Mouse (Mus musculus): ENCODE data around the gene P2rx7. TPM values are rescaled to one million over a fixed set of nuclear protein-coding genes. Genes with fewer than 3 reads are reported as not detected.

The P2rx7 gene
- 18.6 and 21.4 TPM in 2 replicates for polyA plus RNA-seq (2012; rRNA removed)

DNA sequence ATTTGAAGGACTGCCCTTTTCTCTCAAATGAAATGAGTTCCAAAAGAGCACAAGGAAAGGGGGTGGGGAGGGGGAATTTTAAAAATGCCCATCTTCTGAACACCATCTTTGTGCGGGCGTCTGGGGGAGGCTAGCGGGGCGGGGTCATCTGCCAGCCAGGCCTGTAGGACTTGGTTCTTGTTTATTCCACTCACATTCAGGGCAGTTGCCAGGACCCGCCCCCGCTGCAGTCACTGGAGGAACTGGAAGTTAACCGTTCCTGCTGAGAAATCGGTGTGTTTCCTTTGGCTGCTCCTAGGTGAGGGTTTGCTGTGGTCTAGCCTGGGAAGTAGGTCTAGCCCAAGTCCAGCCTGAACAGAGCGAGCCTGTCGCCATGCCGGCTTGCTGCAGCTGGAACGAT is at the start of gene P2rx7:
Gene P2rx7, plus strand, starts transcription at position 211 of the 400 bp plus-strand sequence.
- DNase-seq (ENCODE audit: low read depth, low spot score), result no peak
- WGBS, result 32% methylated on average over 12 of the region's 12 CpGs

DNA sequence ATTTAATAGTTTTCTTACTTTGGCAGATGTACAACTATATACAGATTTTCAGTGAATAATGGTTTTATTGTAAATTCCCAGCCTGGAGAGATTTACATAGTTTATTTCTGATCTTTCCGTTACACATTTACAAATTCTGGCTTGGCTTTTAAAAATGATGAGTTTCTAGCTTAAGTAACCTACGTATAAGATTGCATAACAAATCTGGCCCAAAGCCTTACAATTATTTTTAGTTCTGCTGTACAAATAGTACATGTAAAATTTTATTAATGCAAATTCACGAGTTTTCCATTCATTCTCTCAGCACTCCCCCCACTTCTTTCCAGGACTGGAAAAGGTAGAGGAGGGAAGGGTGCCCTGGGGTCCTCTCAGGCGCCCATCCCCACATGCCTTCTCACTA is 48.2 kb upstream of the P2rx7 start:
- DNase-seq (ENCODE audit: low read depth, low spot score), result no peak
- 66% methylated on average over 4 of the region's 4 CpGs for WGBS

DNA sequence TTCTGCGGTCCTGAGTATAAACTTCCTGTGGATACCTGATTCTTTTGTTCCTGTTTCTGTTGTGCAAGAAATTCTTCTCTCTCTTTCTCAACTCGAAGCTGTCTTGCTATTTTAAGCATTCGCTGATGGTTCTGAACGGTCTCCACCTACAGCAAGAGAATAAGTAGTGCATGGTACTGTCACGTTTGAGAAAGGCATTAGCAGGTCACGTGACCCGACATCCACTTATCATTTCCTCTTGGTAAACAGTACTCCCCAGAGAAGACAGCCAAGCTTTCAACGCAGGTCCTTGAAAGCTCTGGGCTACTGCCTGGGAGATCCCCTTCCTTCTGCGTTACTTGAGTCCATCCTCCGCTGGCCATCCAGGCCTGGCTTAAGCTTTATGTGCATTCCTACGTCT is 41.5 kb upstream of the P2rx7 start:
- DNase-seq (ENCODE audit: low read depth, low spot score), result no peak

DNA sequence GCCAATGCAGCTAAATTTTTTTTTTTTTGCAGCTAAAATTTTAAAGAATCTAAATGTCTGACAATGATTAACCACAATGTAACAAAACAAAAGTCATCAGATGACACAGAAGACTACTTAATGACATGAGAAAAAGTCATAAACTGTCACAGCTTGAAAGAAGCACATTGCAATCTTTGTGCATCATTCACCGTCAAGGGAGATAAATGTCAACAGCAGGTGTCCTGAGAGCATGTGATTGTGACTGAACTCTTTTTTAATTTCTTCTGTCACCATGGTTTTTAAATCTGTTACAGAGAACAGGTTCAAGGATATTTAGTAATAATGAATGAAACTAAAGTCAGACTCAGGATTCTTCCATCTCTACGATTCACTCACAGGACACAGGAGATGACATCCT is 38.8 kb upstream of the P2rx7 start:
- WGBS, result 90% methylated on average over 2 of the region's 2 CpGs
- no peak for DNase-seq (ENCODE audit: low read depth, low spot score)

More for the DNA sequence above, 41.5 kb upstream of the P2rx7 start:
- WGBS, result 56% methylated on average over 11 of the region's 11 CpGs

DNA sequence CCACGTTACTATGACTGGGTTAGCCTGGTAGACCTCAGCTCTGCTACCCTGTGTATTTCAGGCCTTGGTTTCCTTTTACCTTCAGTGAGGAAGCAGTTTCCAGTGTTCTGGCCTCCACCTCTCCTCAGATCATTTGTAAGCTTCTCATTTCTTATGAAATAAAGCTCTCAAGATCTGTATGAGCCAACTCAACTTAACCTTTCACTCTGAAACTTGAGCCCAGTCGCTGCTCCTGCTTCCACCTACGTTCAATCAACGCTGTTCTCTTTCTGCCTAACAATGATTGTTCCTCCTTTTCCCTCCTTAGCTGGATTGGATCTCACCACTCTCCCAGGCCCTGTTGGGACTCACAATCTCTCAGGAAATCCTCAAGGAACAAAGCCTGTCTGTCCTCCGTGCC is 32.1 kb upstream of the P2rx7 start:
- 78% methylated on average over 5 of the region's 5 CpGs for WGBS

DNA sequence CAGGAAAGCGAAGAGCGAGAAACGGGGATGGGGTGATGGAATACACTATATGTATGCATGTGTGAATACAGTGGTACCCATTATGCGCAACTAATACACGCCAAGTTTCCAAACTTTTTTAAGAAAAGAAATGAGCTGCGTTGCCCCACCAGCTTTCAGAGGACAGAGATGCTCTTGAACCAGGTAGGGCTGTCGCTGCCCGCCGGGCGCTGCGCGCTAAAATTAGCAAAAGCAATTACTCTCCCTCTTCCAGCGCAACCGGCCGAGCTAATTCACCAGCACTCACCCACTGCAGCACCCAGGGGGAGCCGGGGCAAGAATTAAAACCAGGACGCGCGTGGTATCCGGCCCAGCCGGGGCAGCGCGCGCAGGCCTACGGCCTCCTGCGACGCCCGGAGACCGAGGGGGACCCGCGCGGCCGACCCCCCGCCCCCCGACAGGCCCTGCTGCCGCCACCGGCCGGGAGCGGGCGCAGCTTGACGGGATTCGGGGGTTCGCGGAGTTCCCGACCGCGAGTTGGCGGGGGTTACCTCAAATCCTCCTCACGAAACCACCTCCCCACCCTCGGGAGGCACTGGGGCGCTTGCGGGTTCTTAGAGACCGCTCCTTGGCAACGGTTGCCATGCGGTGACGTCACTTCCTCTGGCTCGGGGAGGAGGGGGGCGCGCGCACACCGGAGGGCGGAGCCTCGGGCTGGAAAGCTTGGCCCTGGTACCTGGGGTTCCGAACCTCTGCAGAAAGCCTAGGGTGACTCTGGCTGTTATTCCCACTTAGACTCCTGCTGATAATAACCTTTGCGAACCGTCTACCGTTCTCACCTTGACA is 29.6 kb upstream of the P2rx7 start, which contains the start of gene Ift81:
Gene Ift81, minus strand, starts transcription at position 611 of the 825 bp plus-strand sequence.
- DNase-seq (ENCODE audit: low read depth, low spot score), result peak; percentile 62
- 3% methylated on average over 67 of the region's 67 CpGs for WGBS

More for the DNA sequence above, 32.1 kb upstream of the P2rx7 start:
- no peak for DNase-seq (ENCODE audit: low read depth, low spot score)

DNA sequence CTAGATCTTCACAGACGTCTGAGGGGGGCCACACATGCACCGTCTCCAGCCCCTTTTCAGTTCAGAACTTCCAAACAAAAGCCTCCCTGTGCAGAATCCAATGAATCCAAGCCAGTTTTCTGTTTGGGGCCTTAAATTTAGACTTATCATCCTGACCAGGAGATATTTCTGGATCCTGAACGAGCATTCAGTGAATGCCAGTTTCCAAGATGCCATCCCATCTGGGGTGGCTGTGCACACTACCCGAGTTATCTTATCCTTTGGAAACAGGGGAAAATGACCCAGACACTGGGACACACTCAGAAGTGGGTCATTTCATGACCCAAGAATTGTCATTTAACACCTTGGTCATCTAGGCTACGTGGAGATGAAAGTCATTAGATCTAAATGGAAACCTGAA is 26.0 kb upstream of the P2rx7 start:
- WGBS, result 77% methylated on average over 5 of the region's 5 CpGs

DNA sequence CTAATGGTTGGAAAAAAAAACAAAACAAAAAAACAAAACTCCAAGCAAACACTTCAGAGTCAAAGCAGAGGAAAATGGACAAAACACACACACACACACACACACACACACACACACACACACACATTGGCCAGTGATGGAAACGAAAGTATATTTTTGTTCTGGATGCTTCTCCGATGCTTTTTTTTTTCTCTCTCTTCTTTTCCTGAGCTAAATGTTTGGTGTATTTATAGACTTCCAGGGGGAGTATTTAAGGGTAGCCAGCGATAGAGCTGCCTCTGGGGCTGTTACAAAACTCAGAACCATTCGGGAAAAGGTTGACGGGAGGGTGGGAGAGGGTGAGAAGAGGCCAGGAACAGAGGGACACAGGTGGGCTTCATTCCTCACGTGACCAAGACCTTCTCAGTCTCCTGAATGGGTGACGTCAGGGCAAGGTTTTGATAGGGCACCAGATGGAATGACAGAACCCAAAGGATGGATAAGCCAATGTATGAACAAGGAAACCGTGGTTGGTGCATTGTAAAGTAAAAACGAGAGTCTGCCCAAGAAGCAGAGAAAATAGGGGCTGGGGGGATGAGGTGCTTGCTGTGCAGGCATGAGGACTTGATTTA is 23.9 kb upstream of the P2rx7 start:
- 67% methylated on average over 9 of the region's 9 CpGs for WGBS
- DNase-seq (ENCODE audit: low read depth, low spot score), result no peak

More for the DNA sequence above, 26.0 kb upstream of the P2rx7 start:
- no peak for DNase-seq (ENCODE audit: low read depth, low spot score)

DNA sequence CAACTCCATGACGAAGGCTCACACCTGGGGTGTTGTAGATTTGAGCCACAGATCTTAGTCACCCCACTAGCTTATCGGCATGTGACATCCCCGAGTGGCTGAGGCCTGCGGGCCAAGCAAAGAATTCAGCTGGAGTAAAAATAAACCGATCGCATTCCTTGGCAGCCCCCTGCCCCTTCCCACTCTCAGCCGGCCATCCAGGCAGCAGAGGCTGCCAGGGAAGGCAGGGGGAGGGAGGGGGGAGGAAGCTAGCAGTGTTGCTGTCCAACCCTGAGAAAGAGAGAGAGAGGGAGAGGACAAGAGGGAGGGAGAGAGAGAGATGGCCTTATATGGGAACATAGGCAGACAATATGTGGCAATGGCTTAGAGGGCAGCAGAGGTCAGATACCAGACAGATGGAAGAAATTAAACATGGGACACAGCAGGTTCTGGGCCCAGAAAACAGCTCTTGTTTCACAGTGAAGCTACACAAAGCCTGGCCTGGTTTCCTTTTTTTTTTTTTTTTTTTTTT is 22.3 kb upstream of the P2rx7 start:
- 52% methylated on average over 7 of the region's 7 CpGs for whole genome bisulfite sequencing
- DNase-seq (ENCODE audit: low read depth, low spot score), result no peak

DNA sequence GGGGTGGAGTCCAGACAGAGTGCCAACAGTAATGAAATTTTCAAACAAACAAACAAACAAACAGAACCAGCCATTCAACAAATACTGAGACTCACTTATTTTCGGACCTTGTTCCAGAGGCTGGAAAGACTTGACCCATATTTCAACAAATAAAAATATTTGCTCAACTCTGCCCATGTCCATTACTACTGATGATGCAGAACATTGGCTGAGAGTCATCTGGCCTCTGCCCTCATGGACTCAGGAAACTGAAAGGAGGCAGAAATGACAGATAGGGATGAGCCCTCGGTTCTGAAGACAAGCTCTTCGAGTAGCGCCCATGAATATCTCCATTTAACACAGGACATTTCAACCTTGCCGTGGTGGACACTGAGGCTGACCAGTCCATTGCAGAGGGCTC is 21.2 kb upstream of the P2rx7 start:
- WGBS, result 68% methylated on average over 5 of the region's 5 CpGs
- no peak for DNase-seq (ENCODE audit: low read depth, low spot score)

DNA sequence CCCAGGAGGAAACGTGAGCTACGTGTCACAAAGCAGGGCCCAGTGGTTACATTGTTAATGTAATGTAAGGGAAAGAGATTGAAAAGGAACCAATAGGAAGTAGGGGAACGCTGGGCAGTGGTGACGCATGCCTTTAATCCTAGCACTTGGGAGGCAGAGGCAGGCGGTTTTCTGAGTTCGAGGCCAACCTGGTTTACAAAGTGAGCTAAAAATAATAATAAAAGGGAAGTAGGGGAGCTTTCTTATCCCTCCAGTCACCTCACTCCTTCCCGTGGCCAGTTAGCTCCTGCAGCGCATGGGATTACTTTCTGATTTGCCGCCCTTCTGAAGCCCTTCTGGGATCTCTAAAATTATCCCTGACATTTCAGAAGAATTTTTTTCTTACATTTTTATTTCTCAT is 19.9 kb upstream of the P2rx7 start:
- 78% methylated on average over 9 of the region's 9 CpGs for WGBS
- DNase-seq (ENCODE audit: low read depth, low spot score), result no peak

DNA sequence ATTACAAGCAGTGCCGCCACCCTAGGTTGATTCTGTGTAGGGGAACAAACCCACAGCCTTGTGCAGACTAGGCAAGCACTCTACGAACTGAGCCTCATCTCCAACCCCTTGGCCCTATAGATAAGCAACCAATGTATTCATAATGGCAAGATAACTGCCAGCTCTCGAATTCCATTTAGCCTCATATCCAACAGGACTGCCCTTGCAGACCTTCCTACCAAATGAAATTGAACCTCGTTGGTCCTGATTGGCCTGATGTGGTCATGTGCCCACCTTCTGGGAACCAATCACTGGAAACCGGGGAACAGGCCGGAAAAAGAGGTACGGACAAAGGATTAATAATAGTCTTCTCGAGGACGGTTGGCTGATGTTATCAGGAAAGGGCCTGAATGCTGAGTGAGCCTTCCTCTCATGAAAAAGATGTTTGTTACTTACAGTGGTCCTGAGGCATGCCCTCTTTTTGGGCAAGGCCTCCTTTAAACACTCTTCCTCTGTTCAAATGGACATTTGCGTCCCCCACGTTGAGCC is 18.7 kb upstream of the P2rx7 start:
- DNase-seq (ENCODE audit: low read depth, low spot score), result no peak
- whole genome bisulfite sequencing, result 90% methylated on average over 11 of the region's 11 CpGs

DNA sequence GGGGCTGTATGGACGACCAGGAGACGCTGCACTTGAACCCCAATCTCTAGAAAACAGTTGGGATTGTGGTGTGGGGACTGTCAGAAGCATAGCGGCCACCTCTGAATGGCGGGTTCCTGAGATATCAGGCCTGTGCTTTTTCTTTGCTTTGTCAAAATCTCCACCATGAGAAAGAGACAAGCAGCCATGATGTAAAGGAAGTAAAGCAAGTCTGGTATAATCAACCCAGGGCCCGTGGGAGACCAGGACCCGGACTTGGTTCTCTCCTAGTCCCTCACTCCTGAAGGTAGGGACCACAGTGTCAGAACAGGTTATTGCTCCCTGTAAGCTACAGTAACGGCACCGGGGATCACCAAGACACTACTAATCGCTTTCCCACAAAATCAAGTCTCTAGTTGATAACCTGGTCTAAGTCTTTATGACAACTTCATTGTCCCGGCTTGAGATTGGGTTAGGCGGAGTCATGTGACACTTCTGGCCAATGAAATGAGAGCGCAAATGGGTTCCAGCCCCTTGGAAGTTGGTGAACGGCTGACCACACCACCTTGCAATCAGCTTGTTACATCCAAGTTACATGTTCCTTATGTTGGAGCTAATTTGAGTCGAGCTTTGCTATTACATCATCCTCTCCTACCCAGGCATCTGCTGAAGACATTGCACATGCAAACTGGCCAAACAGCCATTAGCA is 18.0 kb upstream of the P2rx7 start:
- WGBS, result 79% methylated on average over 14 of the region's 14 CpGs
- DNase-seq (ENCODE audit: low read depth, low spot score), result no peak

DNA sequence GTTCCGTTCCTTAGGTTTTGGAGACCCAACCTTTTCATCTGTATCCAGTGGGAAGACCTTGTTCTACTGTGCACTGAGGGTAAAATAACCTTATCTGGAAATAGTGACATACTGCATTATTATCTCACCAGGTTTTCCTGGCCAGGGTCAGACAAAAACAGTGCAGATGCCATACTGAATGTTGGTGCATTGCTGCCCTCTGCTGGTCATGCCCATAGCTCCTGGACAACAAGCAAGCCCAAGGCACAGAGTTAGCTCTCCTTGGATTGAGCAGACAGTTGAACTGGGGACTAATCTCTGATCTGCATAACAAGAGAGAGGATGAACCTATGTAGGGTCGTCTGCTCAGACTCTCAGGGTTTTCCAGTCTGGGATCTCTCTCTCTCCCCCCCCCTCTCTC is 16.5 kb upstream of the P2rx7 start:
- peak; percentile 64 for DNase-seq (ENCODE audit: low read depth, low spot score)
- 49% methylated on average over 2 of the region's 2 CpGs for WGBS

DNA sequence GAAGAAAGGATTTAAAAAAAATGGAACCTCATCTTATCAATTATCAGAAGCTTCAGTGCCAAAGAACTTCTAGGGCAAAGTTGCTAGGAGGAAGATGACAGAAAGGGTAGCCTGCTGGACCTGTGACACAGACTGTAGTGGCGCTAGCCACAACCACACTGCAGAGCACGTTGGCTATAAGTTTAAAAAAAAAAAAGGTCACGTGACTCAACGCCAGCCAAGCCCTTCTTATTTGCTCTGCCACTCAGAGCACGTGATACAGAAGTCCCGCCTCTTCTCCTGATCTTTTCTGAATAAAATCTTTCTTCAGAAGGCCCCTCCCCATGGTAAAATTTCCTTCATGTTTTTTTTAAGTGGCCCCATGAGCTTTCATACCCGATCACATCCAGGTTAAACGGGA is 8.5 kb upstream of the P2rx7 start:
- no peak for DNase-seq (ENCODE audit: low read depth, low spot score)
- WGBS, result 69% methylated on average over 8 of the region's 8 CpGs

DNA sequence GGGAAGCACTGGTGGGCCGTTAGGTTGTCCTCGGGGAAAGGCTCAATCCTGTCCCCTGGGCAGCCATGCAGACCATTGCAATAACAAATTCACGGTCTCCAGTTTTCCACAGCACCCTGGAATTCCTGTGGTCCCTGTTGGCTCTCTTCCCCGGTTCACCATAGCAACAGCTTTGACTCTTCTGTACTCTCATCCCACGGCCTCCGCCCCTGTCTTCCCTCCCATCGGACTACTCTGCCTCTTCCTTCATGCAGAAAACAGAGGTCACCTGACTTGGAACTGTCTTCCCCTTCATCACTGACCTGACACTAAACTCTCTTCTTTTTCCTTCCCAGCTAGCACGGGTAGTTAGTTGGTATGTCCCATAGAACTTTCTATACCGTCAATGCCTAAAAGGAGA is 7.4 kb upstream of the P2rx7 start:
- DNase-seq (ENCODE audit: low read depth, low spot score), result no peak
- 70% methylated on average over 9 of the region's 9 CpGs for WGBS

DNA sequence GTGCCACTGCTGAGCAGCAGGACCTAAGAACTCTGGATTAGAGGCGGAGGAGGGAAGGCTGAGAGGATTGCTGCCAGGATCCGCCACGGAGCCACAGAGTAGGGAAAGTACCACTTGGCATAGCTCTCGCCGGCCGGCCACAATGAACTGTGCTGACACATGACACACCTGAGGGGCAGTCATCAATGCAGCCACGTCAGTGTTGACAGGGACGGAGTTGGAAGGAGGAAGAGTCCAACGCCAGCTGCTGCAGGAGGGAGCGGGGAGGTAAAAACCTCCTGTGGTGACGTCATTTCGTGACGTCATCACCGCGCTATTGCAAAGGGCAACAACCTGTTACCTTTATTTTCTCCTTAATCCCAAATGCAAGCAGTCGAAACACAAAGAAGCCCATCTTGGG is 6.8 kb upstream of the P2rx7 start:
- no peak for DNase-seq (ENCODE audit: low read depth, low spot score)
- 18% methylated on average over 16 of the region's 16 CpGs for WGBS

DNA sequence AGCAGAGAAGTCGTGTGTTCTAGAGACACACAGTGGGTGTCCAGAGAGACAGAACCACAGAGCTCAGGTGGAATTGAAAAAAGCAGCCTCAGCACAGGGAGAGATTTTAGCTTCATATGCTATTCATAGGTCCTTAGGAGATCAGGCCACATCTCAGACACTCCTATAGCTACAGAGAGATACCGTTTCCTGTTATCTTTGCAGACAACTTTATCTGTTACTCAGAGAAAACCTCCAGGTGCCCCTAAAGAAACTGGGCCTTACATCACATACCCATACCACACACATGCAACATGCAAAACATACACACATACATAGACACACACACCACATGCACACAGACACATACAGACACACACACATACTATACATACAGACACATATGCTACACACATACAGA is 5.4 kb upstream of the P2rx7 start:
- 72% methylated on average over 2 of the region's 2 CpGs for WGBS
- no peak for DNase-seq (ENCODE audit: low read depth, low spot score)

DNA sequence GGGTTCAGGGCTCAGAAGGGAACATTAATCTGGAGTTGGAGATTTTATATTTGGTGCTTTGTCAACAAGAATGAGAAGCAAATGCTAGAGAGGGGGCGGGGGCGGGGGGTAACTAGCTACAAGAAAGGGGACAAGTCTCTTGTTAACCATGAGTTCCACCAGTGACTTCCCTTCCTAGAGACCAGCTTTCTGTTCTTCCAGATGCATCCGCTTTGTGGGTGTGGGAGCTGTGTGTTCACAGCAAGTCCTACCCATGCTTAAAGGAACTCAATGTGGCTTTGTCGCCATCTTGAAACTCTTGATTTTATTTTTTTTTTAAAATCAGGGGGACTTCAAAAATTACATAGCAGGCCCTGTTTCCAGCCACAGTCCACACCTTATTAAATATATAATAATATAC is 4.2 kb upstream of the P2rx7 start:
- DNase-seq (ENCODE audit: low read depth, low spot score), result no peak
- 91% methylated on average over 4 of the region's 4 CpGs for WGBS

DNA sequence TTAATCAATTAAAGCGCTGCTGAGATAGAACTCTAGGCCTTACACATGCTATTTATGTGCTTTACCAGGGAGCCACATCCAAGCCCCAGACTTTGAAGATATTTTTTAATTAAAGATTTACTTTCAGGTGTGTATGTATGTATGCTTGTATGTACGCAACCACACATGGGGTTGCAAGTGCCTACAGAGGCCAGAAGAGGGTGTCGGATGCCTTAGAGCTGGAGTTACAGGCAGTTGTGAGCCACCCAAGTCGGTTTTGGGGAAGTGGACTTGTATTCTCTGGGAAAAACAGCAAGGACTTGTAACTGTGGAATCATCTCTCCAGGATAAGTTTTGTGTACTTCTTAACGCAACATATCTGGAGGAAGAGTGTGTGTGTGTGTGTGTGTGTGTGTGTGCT is 3.7 kb upstream of the P2rx7 start:
- WGBS, result 86% methylated on average over 5 of the region's 5 CpGs
- DNase-seq (ENCODE audit: low read depth, low spot score), result no peak
